Mouse (Mus musculus): Measurements from ENCODE around the gene Cacna2d3. TPM values are rescaled to one million over a fixed set of nuclear protein-coding genes. Genes with fewer than 3 reads are reported as not detected.

Cacna2d3 gene
- polyA plus RNA-seq, 1 experiment from 2014 or later: 0.03 TPM

GRCm38 (mm10) chr14:29712621-29713020 lies 9.0 kb downstream of the Cacna2d3 start:
- Histone ChIP-seq H3K4me1 (replicated peaks) (no peaks in the 10 kb centered on the region), H3K27ac (replicated peaks) (no peak overlapping the region), H3K9ac (no peak overlapping the region), H3K9me3 (replicated peaks) (no peaks in the 10 kb centered on the region), H3K4me3 (replicated peaks) (no peak overlapping the region), H3K27me3 (peaks cover 8% of the 10 kb centered on the region), H3K36me3 (replicated peaks) (no peaks in the 10 kb centered on the region), H3K4me2 (no peak overlapping the region)
- ATAC-seq (ENCODE audit: insufficient read depth): no peak
- WGBS (ENCODE audit: insufficient replicate concordance): 57% methylated on average over 3 of the region's 3 CpGs

GRCm38 (mm10) chr14:29707561-29708335 lies 13.9 kb downstream of the Cacna2d3 start:
- WGBS (ENCODE audit: insufficient replicate concordance): 42% methylated on average over 18 of the region's 18 CpGs
- no peak overlapping the region for H3K4me3 ChIP-seq (replicated peaks)
- no peak overlapping the region for H3K27ac ChIP-seq (replicated peaks)
- H3K27me3 ChIP-seq: no peaks in the 10 kb centered on the region; the same call in none of the 2 replicates
- H3K4me1 ChIP-seq (replicated peaks): no peaks in the 10 kb centered on the region
- no peak overlapping the region for H3K9ac ChIP-seq
- no peaks in the 10 kb centered on the region for H3K36me3 ChIP-seq (replicated peaks)
- no peak for ATAC-seq (ENCODE audit: insufficient read depth)
- H3K4me2 ChIP-seq: no peak overlapping the region
- no peaks in the 10 kb centered on the region for H3K9me3 ChIP-seq (replicated peaks)

GRCm38 (mm10) chr14:29702762-29703161 lies 18.9 kb downstream of the Cacna2d3 start:
- ATAC-seq (ENCODE audit: insufficient read depth): no peak
- WGBS (ENCODE audit: insufficient replicate concordance): 47% methylated on average over 5 of the region's 5 CpGs

GRCm38 (mm10) chr14:29696131-29696530 lies 25.5 kb downstream of the Cacna2d3 start:
- Histone ChIP-seq H3K27me3 (no peaks in the 10 kb centered on the region), H3K4me3 (replicated peaks) (no peak overlapping the region), H3K9me3 (replicated peaks) (no peaks in the 10 kb centered on the region), H3K27ac (replicated peaks) (no peak overlapping the region), H3K9ac (no peak overlapping the region), H3K4me1 (replicated peaks) (no peaks in the 10 kb centered on the region), H3K4me2 (no peak overlapping the region), H3K36me3 (replicated peaks) (no peaks in the 10 kb centered on the region)
- 2% methylated on average over 3 of the region's 3 CpGs for WGBS (ENCODE audit: insufficient replicate concordance)
- no peak for ATAC-seq (ENCODE audit: insufficient read depth)

More at GRCm38 (mm10) chr14:29702762-29703161, 18.9 kb downstream of the Cacna2d3 start:
- Histone ChIP-seq H3K4me1 (replicated peaks) (no peaks in the 10 kb centered on the region), H3K36me3 (replicated peaks) (no peaks in the 10 kb centered on the region), H3K9ac (no peak overlapping the region), H3K9me3 (replicated peaks) (no peaks in the 10 kb centered on the region), H3K4me3 (replicated peaks) (no peak overlapping the region), H3K4me2 (no peak overlapping the region), H3K27ac (replicated peaks) (no peak overlapping the region), H3K27me3 (no peaks in the 10 kb centered on the region; the same call in 1 of the 2 replicates)

GRCm38 (mm10) chr14:29672436-29673050 lies 49.1 kb downstream of the Cacna2d3 start:
- Histone ChIP-seq H3K4me1 (replicated peaks) (no peaks in the 10 kb centered on the region), H3K27me3 (no peaks in the 10 kb centered on the region), H3K9ac (no peak overlapping the region), H3K9me3 (replicated peaks) (no peaks in the 10 kb centered on the region), H3K27ac (replicated peaks) (no peak overlapping the region), H3K4me2 (no peak overlapping the region), H3K4me3 (replicated peaks) (no peak overlapping the region), H3K36me3 (replicated peaks) (no peaks in the 10 kb centered on the region)
- 3% methylated on average over 1 of the region's 1 CpGs for WGBS (ENCODE audit: insufficient replicate concordance)
- ATAC-seq (ENCODE audit: insufficient read depth): no peak

GRCm38 (mm10) chr14:29669826-29670225 lies 51.8 kb downstream of the Cacna2d3 start:
- WGBS (ENCODE audit: insufficient replicate concordance): 47% methylated on average over 5 of the region's 5 CpGs
- ATAC-seq (ENCODE audit: insufficient read depth): no peak
- Histone ChIP-seq H3K4me2 (no peak overlapping the region), H3K4me1 (replicated peaks) (no peaks in the 10 kb centered on the region), H3K27ac (replicated peaks) (no peak overlapping the region), H3K9ac (no peak overlapping the region), H3K36me3 (replicated peaks) (no peaks in the 10 kb centered on the region), H3K4me3 (replicated peaks) (no peak overlapping the region), H3K27me3 (no peaks in the 10 kb centered on the region), H3K9me3 (replicated peaks) (no peaks in the 10 kb centered on the region)

GRCm38 (mm10) chr14:29657006-29657405 lies 64.7 kb downstream of the Cacna2d3 start:
- Histone ChIP-seq H3K4me1 (replicated peaks) (no peaks in the 10 kb centered on the region), H3K4me3 (replicated peaks) (no peak overlapping the region), H3K27me3 (no peaks in the 10 kb centered on the region), H3K9ac (no peak overlapping the region), H3K9me3 (replicated peaks) (no peaks in the 10 kb centered on the region), H3K4me2 (no peak overlapping the region), H3K36me3 (replicated peaks) (no peaks in the 10 kb centered on the region), H3K27ac (replicated peaks) (no peak overlapping the region)
- ATAC-seq (ENCODE audit: insufficient read depth): no peak
- WGBS (ENCODE audit: insufficient replicate concordance): 28% methylated on average over 1 of the region's 1 CpGs

GRCm38 (mm10) chr14:29650591-29650990 lies 71.1 kb downstream of the Cacna2d3 start:
- Histone ChIP-seq H3K9ac (no peak overlapping the region), H3K4me1 (replicated peaks) (no peaks in the 10 kb centered on the region), H3K36me3 (replicated peaks) (no peaks in the 10 kb centered on the region), H3K9me3 (replicated peaks) (no peaks in the 10 kb centered on the region), H3K4me3 (replicated peaks) (no peak overlapping the region), H3K27me3 (no peaks in the 10 kb centered on the region), H3K4me2 (no peak overlapping the region), H3K27ac (replicated peaks) (no peak overlapping the region)
- no peak for ATAC-seq (ENCODE audit: insufficient read depth)
- 50% methylated on average over 5 of the region's 5 CpGs for WGBS (ENCODE audit: insufficient replicate concordance)

- Histone ChIP-seq H3K27ac (replicated peaks) (no peak overlapping the region), H3K4me1 (replicated peaks) (no peaks in the 10 kb centered on the region), H3K9me3 (replicated peaks) (no peaks in the 10 kb centered on the region), H3K4me3 (replicated peaks) (no peak overlapping the region), H3K27me3 (no peaks in the 10 kb centered on the region), H3K36me3 (replicated peaks) (no peaks in the 10 kb centered on the region), H3K4me2 (no peak overlapping the region), H3K9ac (no peak overlapping the region)
- WGBS (ENCODE audit: insufficient replicate concordance): 65% methylated on average over 6 of the region's 6 CpGs
- ATAC-seq (ENCODE audit: insufficient read depth): no peak
Measured at GRCm38 (mm10) chr14:29648721-29649120, 72.9 kb downstream of the Cacna2d3 start.

GRCm38 (mm10) chr14:29645421-29645820 lies 76.2 kb downstream of the Cacna2d3 start:
- no peak for ATAC-seq (ENCODE audit: insufficient read depth)
- no peak overlapping the region for H3K27ac ChIP-seq (replicated peaks)
- H3K4me3 ChIP-seq (replicated peaks): no peak overlapping the region
- no peaks in the 10 kb centered on the region for H3K27me3 ChIP-seq
- H3K4me1 ChIP-seq (replicated peaks): no peaks in the 10 kb centered on the region
- no peak overlapping the region for H3K4me2 ChIP-seq
- no peaks in the 10 kb centered on the region for H3K36me3 ChIP-seq (replicated peaks)
- H3K9ac ChIP-seq: no peak overlapping the region
- whole genome bisulfite sequencing (ENCODE audit: insufficient replicate concordance): 69% methylated on average over 11 of the region's 11 CpGs
- H3K9me3 ChIP-seq (replicated peaks): no peaks in the 10 kb centered on the region

- no peaks in the 10 kb centered on the region for H3K27me3 ChIP-seq
Measured at GRCm38 (mm10) chr14:29643217-29643616, 78.4 kb downstream of the Cacna2d3 start.

More at GRCm38 (mm10) chr14:29643217-29643616, 78.4 kb downstream of the Cacna2d3 start:
- ATAC-seq (ENCODE audit: insufficient read depth): no peak
- no peaks in the 10 kb centered on the region for H3K4me1 ChIP-seq (replicated peaks)
- WGBS (ENCODE audit: insufficient replicate concordance): 63% methylated on average over 4 of the region's 4 CpGs
- no peak overlapping the region for H3K9ac ChIP-seq
- no peaks in the 10 kb centered on the region for H3K9me3 ChIP-seq (replicated peaks)
- no peak overlapping the region for H3K4me3 ChIP-seq (replicated peaks)
- no peak overlapping the region for H3K27ac ChIP-seq (replicated peaks)
- no peak overlapping the region for H3K4me2 ChIP-seq
- H3K36me3 ChIP-seq (replicated peaks): no peaks in the 10 kb centered on the region

All from liver, embryonic 15.5 days (tissue).